Mouse (Mus musculus) stomach, embryonic 14.5 days (tissue): Measurements from ENCODE around the gene Hk1. TPM values are rescaled to one million over a fixed set of nuclear protein-coding genes. Genes with fewer than 3 reads are reported as not detected.

Experiments used
- ATAC-seq: fragments of 200-750 bp; cut with Nextera tagmentation; 2 replicates; pipeline ENCODE4 v1.8.0; 2017; ENCODE audit warnings: low read depth, moderate TSS enrichment; ENCODE audit not compliant: insufficient number of reproducible peaks, insufficient read depth, low FRiP score
- H3K27ac ChIP-seq: fragments of 300-500 bp; sonication (generic); 2 replicates; pipeline ENCODE4 v1.5.1; 2014; ENCODE audit warnings: mild to moderate bottlenecking, low read length, moderate library complexity, mixed read lengths
- H3K27me3 ChIP-seq: fragments of 300-500 bp; sonication (generic); 2 replicates; pipeline ENCODE4 v1.6.1; 2014; ENCODE audit warnings: low read length, control low read depth, mixed read lengths; ENCODE audit not compliant: control insufficient read depth, insufficient read depth
- H3K36me3 ChIP-seq: fragments of 300-500 bp; sonication (generic); 2 replicates; pipeline ENCODE4 v1.6.1; 2014; ENCODE audit warnings: mild to moderate bottlenecking, control low read depth, low read length, moderate library complexity, mixed read lengths; ENCODE audit not compliant: control insufficient read depth, insufficient read depth
- H3K4me1 ChIP-seq: fragments of 300-500 bp; sonication (generic); 2 replicates; pipeline ENCODE4 v1.6.1; 2014; ENCODE audit warnings: low read length, control low read depth, mixed read lengths; ENCODE audit not compliant: control insufficient read depth, insufficient read depth
- H3K4me2 ChIP-seq: fragments of 300-500 bp; sonication (generic); replicated peaks from 2 replicates; pipeline ENCODE4 v1.6.1; 2014; ENCODE audit warnings: low read depth, low read length, control low read depth
- H3K4me3 ChIP-seq: fragments of 300-500 bp; sonication (generic); 2 replicates; pipeline ENCODE4 v1.5.1; 2014; ENCODE audit warnings: low read depth, low read length, control low read depth
- H3K9ac ChIP-seq: fragments of 300-500 bp; sonication (generic); replicated peaks from 2 replicates; pipeline ENCODE4 v1.6.1; 2014; ENCODE audit warnings: low read depth, mild to moderate bottlenecking, control low read depth, low read length, moderate library complexity, mixed read lengths
- H3K9me3 ChIP-seq: fragments of 300-500 bp; sonication (generic); 2 replicates; pipeline ENCODE4 v1.6.1; 2016; ENCODE audit warnings: low read depth, low read length, control low read depth; ENCODE audit not compliant: control insufficient read depth
- WGBS: fragments of 180-500 bp; shearing (Covaris S2); extraction: QIAGEN DNeasy Blood & Tissue Kit; methylation state at CpG from one replicate; pipeline ENCODE4 v1.1.7; 2014; 5-methylcytosine and 5-hydroxymethylcytosine counted together
- polyA plus RNA-seq: library from polyadenylated mRNA; unstranded; fragments of >200 nt; fragmentation: Nextera tagmentation; extraction: Ambion mirVana; gene quantifications from 2 replicates; pipeline ENCODE4 v1.2.1, GENCODE M21; 2014

The Hk1 gene
- polyA plus RNA-seq, 1 experiment from 2014 or later = 19.4 TPM

DNA sequence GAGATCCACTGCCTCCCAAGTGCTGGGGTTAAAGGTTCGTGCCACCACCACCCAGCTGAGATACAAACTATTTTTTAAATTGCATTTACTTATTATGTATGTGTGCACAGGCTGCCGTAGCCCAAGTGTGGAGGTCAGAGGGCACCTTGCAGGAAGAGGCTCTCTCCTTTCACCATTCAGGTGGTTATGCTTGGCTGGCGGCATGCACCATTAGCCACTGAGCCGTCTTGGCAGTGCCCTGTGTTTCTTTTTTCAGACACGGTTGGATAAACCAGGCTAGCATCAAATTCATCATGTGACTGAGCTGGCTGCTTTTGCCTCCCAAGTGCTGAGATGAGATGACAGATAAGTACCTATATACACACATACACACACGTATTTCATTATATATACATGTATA, 140.4 kb downstream of the Hk1 start:
- Histone ChIP-seq H3K27ac (no peak overlapping the region), H3K4me3 (no peak overlapping the region), H3K27me3 (no peaks in the 10 kb centered on the region), H3K4me1 (no peaks in the 10 kb centered on the region), H3K9me3 (no peaks in the 10 kb centered on the region), H3K4me2 (no peak overlapping the region), H3K9ac (no peak overlapping the region), H3K36me3 (no peaks in the 10 kb centered on the region)
- WGBS = 48% methylated on average over 6 of the region's 6 CpGs
- no peak for ATAC-seq

GRCm38 (mm10) chr10:62238688-62239087, 141.0 kb downstream of the Hk1 start:
- H3K9ac ChIP-seq = no peak overlapping the region
- WGBS = 93% methylated on average over 3 of the region's 3 CpGs
- H3K4me3 ChIP-seq = no peak overlapping the region
- H3K36me3 ChIP-seq = no peaks in the 10 kb centered on the region
- no peak overlapping the region for H3K27ac ChIP-seq
- H3K27me3 ChIP-seq = no peaks in the 10 kb centered on the region
- H3K4me2 ChIP-seq = no peak overlapping the region
- H3K4me1 ChIP-seq = no peaks in the 10 kb centered on the region
- no peaks in the 10 kb centered on the region for H3K9me3 ChIP-seq
- ATAC-seq = no peak

GRCm38 (mm10) chr10:62237205-62237604, 142.5 kb downstream of the Hk1 start:
- Histone ChIP-seq H3K4me3 (no peak overlapping the region), H3K36me3 (no peaks in the 10 kb centered on the region), H3K4me2 (no peak overlapping the region), H3K27me3 (no peaks in the 10 kb centered on the region), H3K4me1 (no peaks in the 10 kb centered on the region), H3K27ac (no peak overlapping the region), H3K9me3 (no peaks in the 10 kb centered on the region), H3K9ac (no peak overlapping the region)
- 81% methylated on average over 9 of the region's 10 CpGs for WGBS
- ATAC-seq = peak; percentile 33; the same call in 1 of the 2 replicates

DNA sequence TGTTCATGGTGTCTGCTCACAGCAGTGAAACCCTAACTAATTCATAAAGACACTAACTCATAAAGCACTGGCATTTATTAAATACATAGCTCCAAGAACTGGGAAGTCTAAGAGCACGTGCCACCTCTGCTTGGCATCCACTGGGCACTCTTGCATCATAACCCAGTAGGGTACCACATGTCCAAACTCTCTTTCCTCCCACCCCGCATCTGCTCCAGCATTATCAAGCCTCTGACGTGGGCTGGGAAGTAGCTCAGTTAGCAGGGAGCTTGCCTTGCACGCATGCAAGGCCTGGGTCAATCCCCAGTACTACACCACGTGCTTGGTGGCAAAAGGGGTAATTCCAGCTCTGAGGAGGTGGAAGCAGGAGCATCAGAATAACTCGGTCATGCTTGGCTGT, 143.5 kb downstream of the Hk1 start:
- no peak overlapping the region for H3K27ac ChIP-seq
- H3K4me2 ChIP-seq = no peak overlapping the region
- H3K27me3 ChIP-seq = no peaks in the 10 kb centered on the region
- no peak for ATAC-seq
- no peak overlapping the region for H3K4me3 ChIP-seq
- no peaks in the 10 kb centered on the region for H3K9me3 ChIP-seq
- WGBS = 90% methylated on average over 6 of the region's 6 CpGs
- H3K9ac ChIP-seq = no peak overlapping the region
- no peaks in the 10 kb centered on the region for H3K36me3 ChIP-seq
- peaks cover 5% of the 10 kb centered on the region; the same call in 1 of the 2 replicates for H3K4me1 ChIP-seq

- Histone ChIP-seq H3K9ac (no peak overlapping the region), H3K4me3 (no peak overlapping the region), H3K27me3 (no peaks in the 10 kb centered on the region), H3K4me1 (peaks cover 8% of the 10 kb centered on the region; the same call in 1 of the 2 replicates), H3K4me2 (peak overlapping the region; percentile 91; the same call in 1 of the 2 replicates), H3K9me3 (no peaks in the 10 kb centered on the region), H3K27ac (no peak overlapping the region), H3K36me3 (no peaks in the 10 kb centered on the region)
- no peak for ATAC-seq
- 89% methylated on average over 3 of the region's 3 CpGs for WGBS
These were observed 147.9 kb downstream of the Hk1 start for GRCm38 (mm10) chr10:62231811-62232210.

DNA sequence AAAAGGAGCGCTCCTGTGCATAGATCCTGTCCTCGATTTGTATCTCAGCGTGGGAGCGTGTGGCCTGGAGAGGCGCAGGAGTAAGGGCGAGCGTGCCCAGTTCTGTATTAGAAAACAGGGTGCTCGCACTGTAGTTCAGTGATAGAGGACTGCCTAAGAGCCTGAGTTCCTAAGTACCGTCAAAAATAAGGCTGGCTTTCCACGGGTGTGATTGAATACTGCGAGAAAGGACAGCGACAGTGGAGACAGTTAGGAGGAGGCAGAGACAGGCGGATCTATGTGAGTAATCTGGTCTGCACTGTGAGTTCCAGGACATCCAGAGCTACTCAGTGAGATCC, 148.3 kb downstream of the Hk1 start:
- no peak for ATAC-seq
- Histone ChIP-seq H3K4me3 (peak overlapping the region; percentile 55), H3K36me3 (no peaks in the 10 kb centered on the region), H3K27ac (no peak overlapping the region), H3K4me1 (peaks cover 8% of the 10 kb centered on the region; the same call in 1 of the 2 replicates), H3K9me3 (no peaks in the 10 kb centered on the region), H3K9ac (no peak overlapping the region), H3K27me3 (no peaks in the 10 kb centered on the region), H3K4me2 (peak overlapping the region; percentile 91)
- 2% methylated on average over 13 of the region's 13 CpGs for WGBS

GRCm38 (mm10) chr10:62230708-62231394, 148.9 kb downstream of the Hk1 start, which contains the start of gene Tspan15:
TSS of gene Tspan15 (minus strand) at chr10:62231251.
- H3K36me3 ChIP-seq = no peaks in the 10 kb centered on the region
- peak within 1 kb of the TSS; percentile 41 for H3K9ac ChIP-seq
- H3K9me3 ChIP-seq = no peaks in the 10 kb centered on the region
- H3K4me3 ChIP-seq = peak within 1 kb of the TSS; percentile 55
- 0 out of 2 replicates have a peak within 1 kb of the TSS, but pooled peaks have one; percentile 21 for H3K27ac ChIP-seq
- no peaks in the 10 kb centered on the region for H3K27me3 ChIP-seq
- H3K4me2 ChIP-seq = peak within 1 kb of the TSS; percentile 91
- H3K4me1 ChIP-seq = peaks cover 10% of the 10 kb centered on the region; the same call in 1 of the 2 replicates
- under 1% methylated on average over 59 of the region's 59 CpGs for WGBS
- peak; percentile 97 for ATAC-seq

- no peak overlapping the region for H3K4me2 ChIP-seq
- H3K27me3 ChIP-seq = no peaks in the 10 kb centered on the region
- ATAC-seq = no peak
- 48% methylated on average over 6 of the region's 6 CpGs for WGBS
- no peak overlapping the region for H3K9ac ChIP-seq
- no peak overlapping the region for H3K4me3 ChIP-seq
- no peaks in the 10 kb centered on the region for H3K9me3 ChIP-seq
- no peak overlapping the region for H3K27ac ChIP-seq
- no peaks in the 10 kb centered on the region for H3K36me3 ChIP-seq
- peaks cover 17% of the 10 kb centered on the region; the same call in 1 of the 2 replicates for H3K4me1 ChIP-seq
These were observed 151.6 kb downstream of the Hk1 start for GRCm38 (mm10) chr10:62228126-62228525.

DNA sequence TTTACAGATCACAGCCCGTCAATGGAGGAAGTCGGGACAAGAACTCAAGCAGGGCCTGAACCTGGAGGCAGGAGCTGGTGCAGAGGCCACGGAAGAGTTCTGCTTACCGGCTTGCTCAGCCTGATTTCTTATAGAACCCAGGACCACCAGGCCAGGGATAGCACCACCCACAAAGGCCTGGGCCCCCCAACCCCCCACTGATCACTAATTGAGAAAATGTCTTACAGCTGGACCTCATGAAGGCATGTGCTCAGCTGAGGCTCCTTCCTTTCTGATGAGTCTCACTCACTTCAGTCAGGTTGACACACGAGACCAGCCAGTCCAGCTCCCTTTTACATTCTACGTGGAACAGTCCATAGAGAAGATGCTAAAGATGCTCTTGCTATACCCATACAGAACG, 153.9 kb downstream of the Hk1 start:
- Histone ChIP-seq H3K4me1 (peaks cover 12% of the 10 kb centered on the region; the same call in 1 of the 2 replicates), H3K4me3 (no peak overlapping the region), H3K9me3 (no peaks in the 10 kb centered on the region), H3K9ac (no peak overlapping the region), H3K36me3 (no peaks in the 10 kb centered on the region), H3K27ac (no peak overlapping the region), H3K4me2 (no peak overlapping the region), H3K27me3 (no peaks in the 10 kb centered on the region)
- no peak for ATAC-seq
- 71% methylated on average over 7 of the region's 7 CpGs for WGBS
